Mouse (Mus musculus) brain, embryonic 14.5 days (tissue): ENCODE data around the gene Crip2.

ENCODE experiments used
- CTCF ChIP-seq: fragments of 200-500 bp; IDR thresholded peaks from 2 replicates; pipeline ENCODE4 v1.5.1; 2012; ENCODE audit warnings: inconsistent platforms, mild to moderate bottlenecking, moderate library complexity, borderline replicate concordance; ENCODE audit not compliant: insufficient read depth, insufficient read length; ENCODE audit errors: extremely low read depth
- POLR2A ChIP-seq: fragments of 200-500 bp; IDR thresholded peaks from 2 replicates; pipeline ENCODE4 v1.6.1; 2012; ENCODE audit warnings: mild to moderate bottlenecking, inconsistent platforms, borderline replicate concordance; ENCODE audit not compliant: poor library complexity, insufficient read depth, insufficient read length, severe bottlenecking; ENCODE audit errors: extremely low read depth

DNA sequence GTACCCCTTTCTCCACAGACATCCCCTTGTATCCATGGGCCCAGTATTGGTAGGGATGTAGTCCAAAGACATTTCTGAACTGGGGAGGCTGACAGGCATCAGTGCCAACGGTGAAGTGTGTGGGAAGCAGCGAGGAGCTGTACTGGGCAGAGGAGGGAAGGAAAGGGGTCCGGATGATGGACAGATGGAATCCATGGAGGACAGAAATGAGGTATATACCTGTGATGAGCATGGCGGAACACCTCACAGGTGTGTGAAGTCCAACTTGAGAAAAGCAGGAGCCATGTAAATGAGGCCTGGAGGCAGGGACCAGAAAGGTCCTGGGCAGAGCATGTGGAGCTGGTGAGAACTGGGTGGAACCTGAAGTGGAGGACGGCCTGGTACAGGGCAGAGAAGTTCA is 5.6 kb downstream of the Crip2 start:
- TF ChIP-seq CTCF (no peak), POLR2A (no peak)
